Mouse (Mus musculus): ENCODE measurements around the gene Ube2g1. TPM values are rescaled to one million over a fixed set of nuclear protein-coding genes. Genes with fewer than 3 reads are reported as not detected.

Gene Ube2g1
- polyA plus RNA-seq, 1 experiment: 8.1 TPM

DNA sequence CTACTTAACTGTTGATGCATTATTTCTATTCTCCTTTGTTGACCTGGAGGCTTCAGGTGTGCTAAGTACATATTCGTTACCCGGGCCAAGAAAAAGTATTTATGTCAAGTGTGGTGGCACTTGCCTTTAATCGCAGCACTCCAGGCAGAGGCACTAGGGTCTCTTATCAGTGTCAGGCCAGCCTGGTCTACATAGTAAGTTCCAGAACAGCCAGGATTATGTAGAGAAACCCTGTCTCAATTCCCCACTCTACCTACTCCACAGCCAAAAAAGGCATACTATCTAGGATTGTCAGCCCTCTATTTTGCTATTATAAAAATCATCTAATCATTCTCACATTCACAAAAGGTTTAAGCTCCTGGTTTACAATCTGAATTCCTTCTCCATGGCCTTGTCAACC is 82.0 kb downstream of the Ube2g1 start:
- Histone ChIP-seq H3K79me3 (ENCODE audit: low read depth) (peaks cover 37% of the 10 kb centered on the region), H3K79me2 (ENCODE audit: control insufficient read depth, insufficient read depth) (peaks cover 43% of the 10 kb centered on the region), H3ac (ENCODE audit: control insufficient read depth, insufficient read length, low read depth) (no peak overlapping the region), H3K36me3 (ENCODE audit: control insufficient read depth, insufficient read depth) (peaks cover 11% of the 10 kb centered on the region), H3K4me3 (ENCODE audit: insufficient read depth, poor library complexity, severe bottlenecking) (peak overlapping the region; percentile 90), H3K27me3 (ENCODE audit: control insufficient read depth, insufficient read depth, insufficient read length) (no peaks in the 10 kb centered on the region)
- TF ChIP-seq MYOG (IDR thresholded peaks at IDR 0.05; ENCODE audit: control insufficient read depth, extremely low read depth, insufficient read length) (no peak), MAX (IDR thresholded peaks at IDR 0.05) (no peak), MYOD1 (IDR thresholded peaks at IDR 0.05; ENCODE audit: control insufficient read depth, insufficient read length, low read depth) (no peak), CTCF (IDR thresholded peaks at IDR 0.05; ENCODE audit: control insufficient read depth, insufficient read depth, insufficient read length) (no peak), FOSL1 (IDR thresholded peaks at IDR 0.05; ENCODE audit: insufficient read depth, low read length, poor library complexity, severe bottlenecking) (no peak), USF1 (IDR thresholded peaks at IDR 0.05; ENCODE audit: low read depth) (no peak), CEBPB (IDR thresholded peaks at IDR 0.05; ENCODE audit: low read depth) (no peak)

DNA sequence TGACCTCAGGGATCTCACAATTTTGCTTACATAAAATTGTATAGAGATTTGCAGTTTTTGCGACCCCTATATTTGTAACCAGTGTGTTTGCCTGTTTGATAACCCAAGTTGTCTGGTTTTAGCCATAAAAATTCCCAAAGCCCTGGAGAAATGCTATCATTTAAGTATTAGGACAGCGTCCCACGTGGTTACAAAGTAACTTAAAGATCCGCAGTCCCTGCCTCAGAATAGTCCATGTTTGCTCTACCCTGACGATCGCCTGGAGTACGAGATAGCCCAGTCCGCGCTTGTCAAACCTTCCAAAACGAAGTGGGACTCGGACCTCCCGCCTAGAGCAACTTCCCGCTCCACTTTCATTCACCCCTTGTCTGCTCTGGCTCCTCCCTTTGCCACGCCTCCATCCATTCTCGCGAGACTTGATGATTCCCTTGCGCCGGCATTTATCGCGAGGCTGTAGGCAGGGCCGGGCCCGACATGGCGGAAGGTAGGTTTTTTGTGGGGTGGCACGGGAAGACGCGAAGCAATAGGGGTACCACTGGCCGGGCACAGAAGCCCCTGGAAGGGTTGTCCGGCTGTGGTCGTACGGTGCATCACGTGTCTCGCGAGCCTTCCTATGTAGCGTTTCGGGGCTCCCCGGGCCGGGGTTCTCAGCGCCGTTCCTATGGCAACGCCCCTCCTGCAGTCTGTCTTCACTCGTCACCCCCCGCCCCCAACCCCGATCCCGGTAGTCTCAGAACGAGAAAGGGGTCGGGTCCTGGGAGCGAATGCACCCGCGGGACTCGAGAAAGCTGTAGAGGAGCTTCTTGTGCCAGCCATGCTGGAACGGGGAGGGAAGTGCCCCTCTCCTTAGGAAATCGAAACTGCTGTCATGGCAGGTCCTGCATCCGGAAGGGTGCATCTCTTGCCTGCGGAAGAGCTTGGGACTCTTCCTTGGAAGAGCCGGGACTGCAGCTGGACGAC is 82.7 kb downstream of the Ube2g1 start, which contains the start of gene Ankfy1:
TSS of gene Ankfy1 (plus strand) at position 456 of the 960 bp plus-strand sequence.
- Histone ChIP-seq H3K27me3 (ENCODE audit: control insufficient read depth, insufficient read depth, insufficient read length) (no peaks in the 10 kb centered on the region), H3K79me3 (ENCODE audit: low read depth) (peaks cover 45% of the 10 kb centered on the region), H3ac (ENCODE audit: control insufficient read depth, insufficient read length, low read depth) (peak within 1 kb of the TSS; percentile 88), H3K4me3 (ENCODE audit: insufficient read depth, poor library complexity, severe bottlenecking) (peak within 1 kb of the TSS; percentile 90), H3K79me2 (ENCODE audit: control insufficient read depth, insufficient read depth) (peaks cover 50% of the 10 kb centered on the region), H3K36me3 (ENCODE audit: control insufficient read depth, insufficient read depth) (peaks cover 14% of the 10 kb centered on the region)
- TF ChIP-seq MAX (IDR thresholded peaks at IDR 0.05) (peak; percentile 30), FOSL1 (IDR thresholded peaks at IDR 0.05; ENCODE audit: insufficient read depth, low read length, poor library complexity, severe bottlenecking) (no peak)

DNA sequence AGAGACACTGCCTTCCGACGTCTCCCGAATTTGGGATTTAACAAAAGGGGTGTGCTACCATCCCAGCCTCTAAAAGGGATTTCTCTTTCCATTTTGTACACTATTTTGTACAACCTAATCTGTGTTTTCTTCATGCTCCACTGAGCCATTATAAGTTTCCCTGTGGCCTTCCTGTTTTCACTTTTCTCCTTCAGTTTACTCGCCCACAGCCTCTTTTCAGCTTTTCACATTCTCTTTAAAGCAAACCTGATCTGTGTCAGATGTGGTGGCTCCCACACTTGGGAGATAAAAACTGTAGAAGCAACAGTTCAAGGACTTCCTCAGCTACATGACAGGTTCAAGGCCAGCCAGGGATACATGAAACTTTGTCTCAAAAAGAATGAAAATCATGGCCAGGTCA is 85.3 kb downstream of the Ube2g1 start:
- Histone ChIP-seq H3K27me3 (ENCODE audit: control insufficient read depth, insufficient read depth, insufficient read length) (no peaks in the 10 kb centered on the region), H3K79me3 (ENCODE audit: low read depth) (peaks cover 70% of the 10 kb centered on the region), H3K79me2 (ENCODE audit: control insufficient read depth, insufficient read depth) (peaks cover 76% of the 10 kb centered on the region), H3ac (ENCODE audit: control insufficient read depth, insufficient read length, low read depth) (no peak overlapping the region), H3K36me3 (ENCODE audit: control insufficient read depth, insufficient read depth) (peaks cover 24% of the 10 kb centered on the region), H3K4me3 (ENCODE audit: insufficient read depth, poor library complexity, severe bottlenecking) (no peak overlapping the region)
- no peak for TF ChIP-seq MAX (IDR thresholded peaks at IDR 0.05)
- TF ChIP-seq MYOD1 (IDR thresholded peaks at IDR 0.05; ENCODE audit: control insufficient read depth, insufficient read length, low read depth): no peak
- TF ChIP-seq CTCF (IDR thresholded peaks at IDR 0.05; ENCODE audit: control insufficient read depth, insufficient read depth, insufficient read length): no peak
- TF ChIP-seq CEBPB (IDR thresholded peaks at IDR 0.05; ENCODE audit: low read depth): no peak
- TF ChIP-seq FOSL1 (IDR thresholded peaks at IDR 0.05; ENCODE audit: insufficient read depth, low read length, poor library complexity, severe bottlenecking): no peak
- no peak for TF ChIP-seq USF1 (IDR thresholded peaks at IDR 0.05; ENCODE audit: low read depth)
- no peak for TF ChIP-seq MYOG (IDR thresholded peaks at IDR 0.05; ENCODE audit: control insufficient read depth, extremely low read depth, insufficient read length)

DNA sequence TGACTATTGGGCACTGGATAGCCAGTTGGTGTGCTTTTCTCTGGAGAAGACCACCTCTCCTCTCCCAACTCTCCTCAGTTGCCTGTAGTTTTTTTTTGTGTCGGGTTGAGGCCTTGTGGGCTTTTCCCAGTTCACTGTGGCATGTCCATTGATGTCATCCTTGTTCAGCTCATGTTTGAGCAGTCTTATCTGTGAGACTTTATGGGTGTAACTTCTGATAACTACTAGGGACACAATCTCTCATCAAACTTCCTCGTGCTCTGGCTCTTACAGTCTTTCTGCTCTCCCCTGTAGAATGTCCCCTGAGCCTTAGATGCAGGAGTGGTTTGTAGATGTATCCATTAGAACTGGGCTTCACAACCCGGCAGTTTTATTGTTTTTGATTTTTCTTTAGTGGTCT is 87.9 kb downstream of the Ube2g1 start:
- H3K27me3 ChIP-seq (ENCODE audit: control insufficient read depth, insufficient read depth, insufficient read length): no peaks in the 10 kb centered on the region
- peaks cover 100% of the 10 kb centered on the region for H3K79me2 ChIP-seq (ENCODE audit: control insufficient read depth, insufficient read depth)
- H3ac ChIP-seq (ENCODE audit: control insufficient read depth, insufficient read length, low read depth): no peak overlapping the region
- peaks cover 24% of the 10 kb centered on the region for H3K36me3 ChIP-seq (ENCODE audit: control insufficient read depth, insufficient read depth)
- H3K4me3 ChIP-seq (ENCODE audit: insufficient read depth, poor library complexity, severe bottlenecking): no peak overlapping the region
- TF ChIP-seq MYOG (IDR thresholded peaks at IDR 0.05; ENCODE audit: control insufficient read depth, extremely low read depth, insufficient read length) (no peak), MAX (IDR thresholded peaks at IDR 0.05) (no peak), CTCF (IDR thresholded peaks at IDR 0.05; ENCODE audit: control insufficient read depth, insufficient read depth, insufficient read length) (no peak), USF1 (IDR thresholded peaks at IDR 0.05; ENCODE audit: low read depth) (no peak), MYOD1 (IDR thresholded peaks at IDR 0.05; ENCODE audit: control insufficient read depth, insufficient read length, low read depth) (no peak), FOSL1 (IDR thresholded peaks at IDR 0.05; ENCODE audit: insufficient read depth, low read length, poor library complexity, severe bottlenecking) (no peak), CEBPB (IDR thresholded peaks at IDR 0.05; ENCODE audit: low read depth) (no peak)
- H3K79me3 ChIP-seq (ENCODE audit: low read depth): peaks cover 95% of the 10 kb centered on the region

GRCm38 (mm10) chr11:72696368-72696971 is 89.4 kb downstream of the Ube2g1 start:
- Histone ChIP-seq H3K79me3 (ENCODE audit: low read depth) (peaks cover 93% of the 10 kb centered on the region), H3K4me3 (ENCODE audit: insufficient read depth, poor library complexity, severe bottlenecking) (no peak overlapping the region), H3K36me3 (ENCODE audit: control insufficient read depth, insufficient read depth) (peaks cover 26% of the 10 kb centered on the region), H3K79me2 (ENCODE audit: control insufficient read depth, insufficient read depth) (peaks cover 100% of the 10 kb centered on the region), H3K27me3 (ENCODE audit: control insufficient read depth, insufficient read depth, insufficient read length) (no peaks in the 10 kb centered on the region), H3ac (ENCODE audit: control insufficient read depth, insufficient read length, low read depth) (no peak overlapping the region)
- no peak for TF ChIP-seq MYOG (IDR thresholded peaks at IDR 0.05; ENCODE audit: control insufficient read depth, extremely low read depth, insufficient read length)
- no peak for TF ChIP-seq MAX (IDR thresholded peaks at IDR 0.05)
- no peak for TF ChIP-seq CTCF (IDR thresholded peaks at IDR 0.05; ENCODE audit: control insufficient read depth, insufficient read depth, insufficient read length)
- no peak for TF ChIP-seq MYOD1 (IDR thresholded peaks at IDR 0.05; ENCODE audit: control insufficient read depth, insufficient read length, low read depth)
- no peak for TF ChIP-seq FOSL1 (IDR thresholded peaks at IDR 0.05; ENCODE audit: insufficient read depth, low read length, poor library complexity, severe bottlenecking)
- no peak for TF ChIP-seq USF1 (IDR thresholded peaks at IDR 0.05; ENCODE audit: low read depth)
- TF ChIP-seq CEBPB (IDR thresholded peaks at IDR 0.05; ENCODE audit: low read depth): no peak
